Mouse (Mus musculus) erythroblast, embryonic 14.5 days (primary cell): ENCODE data around the gene Mars. TPM values are rescaled to one million over a fixed set of nuclear protein-coding genes. Genes with fewer than 3 reads are reported as not detected.

Experiments
- H3K27me3 ChIP-seq: 2 replicates; pipeline ENCODE4 v1.6.1; 2012; ENCODE audit warnings: inconsistent platforms; ENCODE audit not compliant: control insufficient read depth
- H3K36me3 ChIP-seq: 2 replicates; pipeline ENCODE4 v1.6.1; 2012; ENCODE audit warnings: mild to moderate bottlenecking, inconsistent platforms; ENCODE audit not compliant: control insufficient read depth
- H3K4me1 ChIP-seq: 2 replicates; pipeline ENCODE4 v1.6.1; 2012; ENCODE audit warnings: inconsistent platforms; ENCODE audit not compliant: control insufficient read depth
- H3K4me3 ChIP-seq: replicated peaks from 2 replicates; pipeline ENCODE3; 2012; ENCODE audit warnings: moderate library complexity, mild to moderate bottlenecking, inconsistent platforms
- H3K9me3 ChIP-seq: 2 replicates; pipeline ENCODE4 v1.6.1; 2012; ENCODE audit warnings: low read length, inconsistent platforms, mixed read lengths; ENCODE audit not compliant: control insufficient read depth
- GATA1 ChIP-seq: IDR thresholded peaks from 2 replicates; pipeline ENCODE4 v1.6.1; 2012; ENCODE audit warnings: low read length, inconsistent platforms, mixed read lengths
- TAL1 ChIP-seq: IDR thresholded peaks from 3 replicates; pipeline ENCODE4 v1.6.1; 2012; ENCODE audit warnings: low read length, inconsistent platforms, mixed read lengths
- polyA plus RNA-seq: library from polyadenylated mRNA; stranded (reverse); fragments of >175 nt; gene quantifications from 2 replicates; pipeline ENCODE4 v1.2.3, GENCODE M21; 2012

Mars gene
- polyA plus RNA-seq, 1 experiment, result 12.0 TPM

- Histone ChIP-seq H3K4me1 (peaks cover 61% of the 10 kb centered on the region), H3K27me3 (no peaks in the 10 kb centered on the region), H3K4me3 (no peak overlapping the region), H3K9me3 (no peaks in the 10 kb centered on the region), H3K36me3 (peaks cover 74% of the 10 kb centered on the region)
- TF ChIP-seq TAL1 (no peak), GATA1 (no peak)
Observed at GRCm38 (mm10) chr10:127269884-127270283, 41.7 kb downstream of the Mars start.

- Histone ChIP-seq H3K4me3 (no peak overlapping the region), H3K36me3 (peaks cover 66% of the 10 kb centered on the region)
Observed at GRCm38 (mm10) chr10:127269036-127269435, 42.5 kb downstream of the Mars start.

GRCm38 (mm10) chr10:127268401-127268800 lies 43.2 kb downstream of the Mars start:
- no peak overlapping the region for H3K4me3 ChIP-seq
- H3K36me3 ChIP-seq, result peaks cover 59% of the 10 kb centered on the region
- peaks cover 11% of the 10 kb centered on the region for H3K27me3 ChIP-seq
- no peaks in the 10 kb centered on the region for H3K9me3 ChIP-seq
- TF ChIP-seq GATA1, result no peak
- no peak for TF ChIP-seq TAL1
- H3K4me1 ChIP-seq, result peaks cover 47% of the 10 kb centered on the region

More at GRCm38 (mm10) chr10:127269036-127269435, 42.5 kb downstream of the Mars start:
- H3K4me1 ChIP-seq, result peaks cover 54% of the 10 kb centered on the region
- H3K9me3 ChIP-seq, result no peaks in the 10 kb centered on the region
- H3K27me3 ChIP-seq, result peaks cover 5% of the 10 kb centered on the region
- TF ChIP-seq TAL1 (no peak), GATA1 (no peak)

- Histone ChIP-seq H3K4me1 (peaks cover 50% of the 10 kb centered on the region), H3K27me3 (peaks cover 22% of the 10 kb centered on the region), H3K36me3 (peaks cover 48% of the 10 kb centered on the region), H3K4me3 (peak overlapping the region; percentile 93), H3K9me3 (no peaks in the 10 kb centered on the region)
- TF ChIP-seq TAL1 (no peak), GATA1 (no peak)
Observed at GRCm38 (mm10) chr10:127267318-127267717, 44.3 kb downstream of the Mars start.

- Histone ChIP-seq H3K36me3 (peaks cover 39% of the 10 kb centered on the region), H3K27me3 (peaks cover 31% of the 10 kb centered on the region), H3K9me3 (no peaks in the 10 kb centered on the region), H3K4me1 (peaks cover 53% of the 10 kb centered on the region), H3K4me3 (peak within 1 kb of the TSS; percentile 93)
- TF ChIP-seq GATA1, result peak; percentile 57
- TF ChIP-seq TAL1, result no peak
Observed at GRCm38 (mm10) chr10:127266112-127267091, 45.2 kb downstream of the Mars start, which contains the start of gene Dctn2. TSS of gene Dctn2 (plus strand) at chr10:127266368.

GRCm38 (mm10) chr10:127265727-127266111 lies 45.9 kb downstream of the Mars start:
- H3K4me3 ChIP-seq, result peak overlapping the region; percentile 93
- no peaks in the 10 kb centered on the region for H3K9me3 ChIP-seq
- peaks cover 32% of the 10 kb centered on the region for H3K36me3 ChIP-seq
- peaks cover 38% of the 10 kb centered on the region for H3K27me3 ChIP-seq
- TF ChIP-seq GATA1 (no peak), TAL1 (no peak)
- peaks cover 51% of the 10 kb centered on the region for H3K4me1 ChIP-seq

GRCm38 (mm10) chr10:127264971-127265370 lies 46.6 kb downstream of the Mars start:
- Histone ChIP-seq H3K27me3 (peaks cover 46% of the 10 kb centered on the region), H3K4me1 (peaks cover 47% of the 10 kb centered on the region)
- TF ChIP-seq TAL1, result no peak
- no peak for TF ChIP-seq GATA1

GRCm38 (mm10) chr10:127264336-127264735 lies 47.2 kb downstream of the Mars start:
- no peaks in the 10 kb centered on the region for H3K9me3 ChIP-seq
- peaks cover 19% of the 10 kb centered on the region for H3K36me3 ChIP-seq
- H3K4me1 ChIP-seq, result peaks cover 41% of the 10 kb centered on the region
- no peak overlapping the region for H3K4me3 ChIP-seq
- no peak for TF ChIP-seq TAL1
- TF ChIP-seq GATA1, result no peak
- H3K27me3 ChIP-seq, result peaks cover 49% of the 10 kb centered on the region

More at GRCm38 (mm10) chr10:127264971-127265370, 46.6 kb downstream of the Mars start:
- Histone ChIP-seq H3K9me3 (no peaks in the 10 kb centered on the region), H3K4me3 (no peak overlapping the region), H3K36me3 (peaks cover 25% of the 10 kb centered on the region)

GRCm38 (mm10) chr10:127263631-127264030 lies 48.0 kb downstream of the Mars start:
- TF ChIP-seq TAL1 (no peak), GATA1 (no peak)
- Histone ChIP-seq H3K36me3 (peaks cover 12% of the 10 kb centered on the region), H3K9me3 (no peaks in the 10 kb centered on the region), H3K4me3 (no peak overlapping the region), H3K27me3 (peaks cover 56% of the 10 kb centered on the region), H3K4me1 (peaks cover 35% of the 10 kb centered on the region)
